Comparison of ENCODE assay signal across 14 mouse cellular contexts in the genomic region with DNA sequence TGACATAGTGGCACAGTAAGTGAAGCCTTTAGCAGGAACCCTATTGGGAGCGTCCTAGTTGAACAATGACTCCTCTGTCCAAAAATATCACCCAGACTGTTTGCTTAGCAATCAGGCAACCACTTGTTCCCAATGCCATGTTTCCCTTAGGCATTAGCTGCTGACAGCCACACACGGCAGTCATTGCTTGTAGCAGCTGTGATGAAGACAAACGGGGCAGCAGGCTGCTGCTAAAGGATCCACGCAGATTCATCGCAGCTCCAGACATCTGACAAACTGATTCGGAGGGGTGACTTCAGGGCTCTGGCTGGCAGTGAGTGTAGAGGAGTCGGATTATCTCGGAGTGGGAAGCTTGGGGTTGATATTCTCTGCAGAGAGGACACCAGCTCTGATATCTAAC.
DNase-seq lines count a peak whose midpoint lies in the region; ATAC-seq and TF ChIP-seq lines count a peak whose summit lies in the region.
"Had no signal": no experiment of that assay in that cellular context is flagged by ENCODE, and none has a peak within 500 bp of the region (broad histone marks: within the 10 kb centered on the region; RNA-seq: fewer than 3 reads in every experiment).

No protein-coding gene starts in this region.

- no peak overlapping the region for H3K27ac ChIP-seq in heart, postnatal 0 days (ENCODE audit: low read depth)
- H3K27ac ChIP-seq in layer of hippocampus, adult 2 months: peak overlapping the region; percentile 74
- H3K27ac ChIP-seq: kidney, postnatal 0 days; midbrain, embryonic 10.5 days had no signal

- no peaks in the 10 kb centered on the region for H3K9me3 ChIP-seq in heart, postnatal 0 days (replicated peaks; ENCODE audit: control insufficient read depth, low read length)
- H3K9me3 ChIP-seq: G1E; midbrain, embryonic 10.5 days had no signal

- TF ChIP-seq CTCF in heart, postnatal 0 days (IDR thresholded peaks at IDR 0.05; ENCODE audit: low read depth): no peak
- no peak for TF ChIP-seq CTCF in layer of hippocampus, adult 2 months (conservative IDR thresholded peaks at IDR 0.05)

- H3K9ac ChIP-seq in heart, postnatal 0 days (replicated peaks; ENCODE audit: low read depth, low read length): no peak overlapping the region

- H3K36me3 ChIP-seq in heart, postnatal 0 days (replicated peaks; ENCODE audit: control insufficient read depth, insufficient read depth, low read length): no peaks in the 10 kb centered on the region
- H3K36me3 ChIP-seq: G1E; midbrain, embryonic 10.5 days had no signal

- no peaks in the 10 kb centered on the region for H3K27me3 ChIP-seq in heart, postnatal 0 days (ENCODE audit: control insufficient read depth, insufficient read depth, low read length)

- peak; percentile 8 for DNase-seq in heart, postnatal 0 days (ENCODE audit: low spot score)
- no peak for DNase-seq in heart, postnatal 36 days
- DNase-seq in right cerebral cortex, adult 18-20 months: peak; percentile 9
- DNase-seq in right cerebral cortex, postnatal 14 days: no peak
- peak; percentile 38 to 60 for DNase-seq in layer of hippocampus, adult 2 months (ENCODE audit: low spot score in 2 of 2)
- DNase-seq in telencephalon, adult 2 months (ENCODE audit: low read depth, low spot score): peak; percentile 23
- DNase-seq in ovary, adult 18-20 months (ENCODE audit: low spot score): no peak
- DNase-seq: adrenal gland, postnatal 14 days; heart, adult 18-20 months; thymus, adult 18-20 months had no signal

- no peaks in the 10 kb centered on the region for H3K4me1 ChIP-seq in heart, postnatal 0 days (ENCODE audit: control insufficient read depth, insufficient read depth)

- 20% methylated on average over 8 of the region's 8 CpGs for WGBS in heart, postnatal 0 days

- TF ChIP-seq EP300 in heart, postnatal 0 days (IDR thresholded peaks at IDR 0.05; ENCODE audit: low read depth): no peak

- no peak overlapping the region for H3K4me2 ChIP-seq in heart, postnatal 0 days (ENCODE audit: low read depth, low read length)
- H3K4me2 ChIP-seq: liver, embryonic 11.5 days had no signal

- no peak overlapping the region for H3K4me3 ChIP-seq in heart, postnatal 0 days (ENCODE audit: low read depth, low read length)
- H3K4me3 ChIP-seq in layer of hippocampus, adult 2 months: no peak overlapping the region
- H3K4me3 ChIP-seq: midbrain, embryonic 10.5 days had no signal

- intact Hi-C loops in heart, postnatal 36 days (cut with DNase I): no loop called here

- no peak for ATAC-seq in heart, postnatal 0 days (ENCODE audit: insufficient read depth, low read depth)

Comparison
In these comparisons a context has a peak if more than half of its experiments do, and no peak if none do; other contexts are left out.
1. DNase-seq: peak in heart, postnatal 0 days (single experiment), right cerebral cortex, adult 18-20 months (single experiment), layer of hippocampus, adult 2 months (2 of 2) and telencephalon, adult 2 months (single experiment); none in heart, postnatal 36 days (0 of 2), right cerebral cortex, postnatal 14 days (single experiment) and ovary, adult 18-20 months (single experiment).